Mouse (Mus musculus) kidney, embryonic 15.5 days (tissue): ENCODE data around the gene Cbs. TPM values are rescaled to one million over a fixed set of nuclear protein-coding genes. Genes with fewer than 3 reads are reported as not detected.
"Not testable (repeated sequence)": the region's sequence is repeated elsewhere in the genome, so short reads cannot be mapped to it uniquely, and the experiment has no call there.

Experiments
- ATAC-seq: fragments of 200-750 bp; cut with Nextera tagmentation; replicated peaks from 2 replicates; pipeline ENCODE4 v1.8.0; 2017; ENCODE audit warnings: moderate TSS enrichment; ENCODE audit not compliant: low FRiP score
- H3K27ac ChIP-seq: fragments of 300-500 bp; sonication (generic); 2 replicates; pipeline ENCODE4 v1.5.1; 2015; ENCODE audit warnings: mild to moderate bottlenecking, inconsistent platforms
- H3K27me3 ChIP-seq: fragments of 300-500 bp; sonication (generic); 2 replicates; pipeline ENCODE4 v1.6.1; 2015; ENCODE audit warnings: inconsistent platforms
- H3K36me3 ChIP-seq: fragments of 300-500 bp; sonication (generic); 2 replicates; pipeline ENCODE4 v1.6.1; 2015; ENCODE audit warnings: inconsistent platforms
- H3K4me1 ChIP-seq: fragments of 300-500 bp; sonication (generic); 2 replicates; pipeline ENCODE4 v1.6.1; 2015; ENCODE audit warnings: inconsistent platforms
- H3K4me2 ChIP-seq: fragments of 300-500 bp; sonication (generic); 2 replicates; pipeline ENCODE4 v1.6.1; 2015; ENCODE audit warnings: moderate library complexity, mild to moderate bottlenecking, inconsistent platforms
- H3K4me3 ChIP-seq: fragments of 300-500 bp; sonication (generic); replicated peaks from 2 replicates; pipeline ENCODE4 v1.5.1; 2015; ENCODE audit warnings: mild to moderate bottlenecking, inconsistent platforms
- H3K9ac ChIP-seq: fragments of 300-500 bp; sonication (generic); 2 replicates; pipeline ENCODE4 v1.6.1; 2015; ENCODE audit warnings: mild to moderate bottlenecking, inconsistent platforms
- H3K9me3 ChIP-seq: fragments of 300-500 bp; sonication (generic); replicated peaks from 2 replicates; pipeline ENCODE4 v1.6.1; 2016; ENCODE audit warnings: inconsistent platforms
- WGBS: fragments of 180-500 bp; shearing (Covaris S2); methylation state at CpG from one replicate; pipeline ENCODE4 v1.1.7; 2015; ENCODE audit warnings: mixed read lengths; 5-methylcytosine and 5-hydroxymethylcytosine counted together
- polyA plus RNA-seq: library from polyadenylated mRNA; unstranded; fragments of >200 nt; fragmentation: Nextera tagmentation; extraction: Ambion mirVana; gene quantifications from 2 replicates; pipeline ENCODE4 v1.2.1, GENCODE M21; 2015

Cbs gene
- polyA plus RNA-seq, 1 experiment from 2014 or later: 3.1 TPM

- 76% methylated on average over 4 of the region's 4 CpGs for WGBS
- no peaks in the 10 kb centered on the region for H3K36me3 ChIP-seq
These were observed 2.6 kb upstream of the Cbs start for GRCm38 (mm10) chr17:31639651-31640050.

GRCm38 (mm10) chr17:31637866-31638570 lies 980 bp upstream of the Cbs start:
- Histone ChIP-seq H3K4me1 (peaks cover 18% of the 10 kb centered on the region), H3K4me2 (no peak overlapping the region), H3K36me3 (no peaks in the 10 kb centered on the region), H3K9ac (no peak overlapping the region), H3K27ac (no peak overlapping the region), H3K27me3 (peaks cover 19% of the 10 kb centered on the region), H3K4me3 (no peak overlapping the region), H3K9me3 (no peaks in the 10 kb centered on the region)
- WGBS: 59% methylated on average over 9 of the region's 9 CpGs
- ATAC-seq: no peak

More at GRCm38 (mm10) chr17:31639651-31640050, 2.6 kb upstream of the Cbs start:
- Histone ChIP-seq H3K27me3 (peaks cover 17% of the 10 kb centered on the region), H3K27ac (no peak overlapping the region), H3K4me3 (no peak overlapping the region), H3K9ac (no peak overlapping the region), H3K9me3 (no peaks in the 10 kb centered on the region), H3K4me1 (peaks cover 18% of the 10 kb centered on the region), H3K4me2 (no peak overlapping the region)
- no peak for ATAC-seq

- Histone ChIP-seq H3K9ac (peak overlapping the region; percentile 44; the same call in 1 of the 2 replicates), H3K27me3 (peaks cover 19% of the 10 kb centered on the region), H3K4me3 (peak overlapping the region; percentile 50), H3K9me3 (no peaks in the 10 kb centered on the region), H3K4me2 (peak overlapping the region; percentile 98), H3K36me3 (no peaks in the 10 kb centered on the region), H3K4me1 (peaks cover 18% of the 10 kb centered on the region), H3K27ac (no peak overlapping the region)
- peak; percentile 55 for ATAC-seq
- 5% methylated on average over 45 of the region's 45 CpGs for WGBS
These were observed 629 bp downstream of the Cbs start for GRCm38 (mm10) chr17:31636277-31636941.

GRCm38 (mm10) chr17:31635781-31636180 lies 1.3 kb downstream of the Cbs start:
- peak overlapping the region; percentile 98 for H3K4me2 ChIP-seq
- no peak overlapping the region for H3K4me3 ChIP-seq
- ATAC-seq: no peak
- no peaks in the 10 kb centered on the region for H3K9me3 ChIP-seq
- H3K9ac ChIP-seq: no peak overlapping the region
- no peak overlapping the region for H3K27ac ChIP-seq
- H3K27me3 ChIP-seq: peaks cover 19% of the 10 kb centered on the region
- H3K4me1 ChIP-seq: peaks cover 18% of the 10 kb centered on the region
- H3K36me3 ChIP-seq: no peaks in the 10 kb centered on the region
- WGBS: 55% methylated on average over 11 of the region's 11 CpGs

GRCm38 (mm10) chr17:31634896-31635295 lies 2.1 kb downstream of the Cbs start:
- ATAC-seq: no peak
- Histone ChIP-seq H3K4me1 (peaks cover 18% of the 10 kb centered on the region), H3K36me3 (no peaks in the 10 kb centered on the region), H3K27me3 (peaks cover 19% of the 10 kb centered on the region), H3K4me3 (no peak overlapping the region), H3K4me2 (no peak overlapping the region), H3K27ac (no peak overlapping the region), H3K9ac (no peak overlapping the region), H3K9me3 (no peaks in the 10 kb centered on the region)
- WGBS: 79% methylated on average over 5 of the region's 5 CpGs

GRCm38 (mm10) chr17:31633007-31633406 lies 4.0 kb downstream of the Cbs start:
- Histone ChIP-seq H3K9me3 (no peaks in the 10 kb centered on the region), H3K27ac (no peak overlapping the region), H3K27me3 (peaks cover 19% of the 10 kb centered on the region), H3K36me3 (no peaks in the 10 kb centered on the region), H3K4me2 (no peak overlapping the region), H3K4me3 (no peak overlapping the region), H3K4me1 (peaks cover 18% of the 10 kb centered on the region), H3K9ac (no peak overlapping the region)
- no peak for ATAC-seq
- 75% methylated on average over 6 of the region's 6 CpGs for WGBS

GRCm38 (mm10) chr17:31631081-31631800 lies 5.8 kb downstream of the Cbs start:
- H3K36me3 ChIP-seq: no peaks in the 10 kb centered on the region
- no peak for ATAC-seq
- peaks cover 4% of the 10 kb centered on the region for H3K4me1 ChIP-seq
- H3K27me3 ChIP-seq: peaks cover 12% of the 10 kb centered on the region
- H3K27ac ChIP-seq: no peak overlapping the region
- no peak overlapping the region for H3K4me3 ChIP-seq
- no peak overlapping the region for H3K9ac ChIP-seq
- H3K9me3 ChIP-seq: no peaks in the 10 kb centered on the region
- 80% methylated on average over 10 of the region's 10 CpGs for WGBS
- H3K4me2 ChIP-seq: no peak overlapping the region

GRCm38 (mm10) chr17:31627961-31628360 lies 9.1 kb downstream of the Cbs start:
- no peak overlapping the region for H3K27ac ChIP-seq
- no peaks in the 10 kb centered on the region; the same call in 1 of the 2 replicates for H3K27me3 ChIP-seq
- no peak overlapping the region for H3K9ac ChIP-seq
- H3K4me3 ChIP-seq: no peak overlapping the region
- H3K4me1 ChIP-seq: no peaks in the 10 kb centered on the region
- no peaks in the 10 kb centered on the region for H3K9me3 ChIP-seq
- no peak for ATAC-seq
- H3K4me2 ChIP-seq: no peak overlapping the region
- 90% methylated on average over 2 of the region's 2 CpGs for WGBS
- H3K36me3 ChIP-seq: no peaks in the 10 kb centered on the region

- no peaks in the 10 kb centered on the region for H3K9me3 ChIP-seq
- H3K36me3 ChIP-seq: no peaks in the 10 kb centered on the region
- H3K4me3 ChIP-seq: no peak overlapping the region
- H3K4me1 ChIP-seq: no peaks in the 10 kb centered on the region
- WGBS: 88% methylated on average over 4 of the region's 4 CpGs
- no peaks in the 10 kb centered on the region for H3K27me3 ChIP-seq
- ATAC-seq: no peak
- no peak overlapping the region for H3K4me2 ChIP-seq
- H3K9ac ChIP-seq: no peak overlapping the region
- H3K27ac ChIP-seq: no peak overlapping the region
These were observed 13.9 kb downstream of the Cbs start for GRCm38 (mm10) chr17:31623101-31623500.

GRCm38 (mm10) chr17:31613086-31613755 lies 23.8 kb downstream of the Cbs start:
- ATAC-seq: no peak
- Histone ChIP-seq H3K9me3 (no peaks in the 10 kb centered on the region), H3K4me1 (no peaks in the 10 kb centered on the region), H3K9ac (no peak overlapping the region), H3K27me3 (no peaks in the 10 kb centered on the region), H3K4me3 (no peak overlapping the region), H3K4me2 (no peak overlapping the region), H3K36me3 (no peaks in the 10 kb centered on the region), H3K27ac (no peak overlapping the region)
- WGBS: 63% methylated on average over 4 of the region's 4 CpGs

- H3K4me1 ChIP-seq: no peaks in the 10 kb centered on the region
- H3K27me3 ChIP-seq: no peaks in the 10 kb centered on the region
- H3K4me3 ChIP-seq: no peak overlapping the region
- H3K4me2 ChIP-seq: no peak overlapping the region
- H3K9me3 ChIP-seq: no peaks in the 10 kb centered on the region
- peaks cover 20% of the 10 kb centered on the region for H3K36me3 ChIP-seq
- H3K9ac ChIP-seq: no peak overlapping the region
- H3K27ac ChIP-seq: no peak overlapping the region
- no peak for ATAC-seq
- WGBS: 78% methylated on average over 3 of the region's 3 CpGs
These were observed 27.1 kb downstream of the Cbs start for GRCm38 (mm10) chr17:31609895-31610294.

- H3K36me3 ChIP-seq: peaks cover 27% of the 10 kb centered on the region
- not testable (repeated sequence) for H3K4me1 ChIP-seq, ATAC-seq, H3K27ac ChIP-seq, H3K4me3 ChIP-seq, H3K9ac ChIP-seq, H3K4me2 ChIP-seq, H3K9me3 ChIP-seq, H3K27me3 ChIP-seq
- WGBS: 89% methylated on average over 3 of the region's 3 CpGs
These were observed 27.9 kb downstream of the Cbs start for GRCm38 (mm10) chr17:31609173-31609572.
